Mouse (Mus musculus) MEL (cell line): Measurements from ENCODE around the gene E330009J07Rik. TPM values are rescaled to one million over a fixed set of nuclear protein-coding genes. Genes with fewer than 3 reads are reported as not detected.

Experiments
- DNase-seq: peaks from one replicate; pipeline ENCODE4 v3.0.0; 2011; ENCODE audit warnings: low read depth, low spot score
- H3K27ac ChIP-seq: 2 replicates; pipeline ENCODE4 v1.5.1; 2012; ENCODE audit warnings: low read depth, mild to moderate bottlenecking, control low read depth, low read length, moderate library complexity; ENCODE audit not compliant: control insufficient read depth
- H3K27me3 ChIP-seq, 2 experiments: fragments of 150-350 bp in 1 of 2; sonication (generic) in 1 of 2; 2 replicates each; pipeline ENCODE4 v1.6.1; 2012; ENCODE audit warnings: low read length in 2 of 2, mild to moderate bottlenecking in 2 of 2, improper control_type of control experiment in 1 of 2, moderate library complexity in 1 of 2; ENCODE audit not compliant: insufficient read depth in 2 of 2, control insufficient read depth in 1 of 2
- H3K36me3 ChIP-seq, 2 experiments: 2 replicates each; pipeline ENCODE4 v1.6.1; 2012 to 2014; ENCODE audit warnings: low read length in 2 of 2, improper control_type of control experiment in 1 of 2, inconsistent platforms in 1 of 2, mild to moderate bottlenecking in 1 of 2; ENCODE audit not compliant: insufficient read depth in 2 of 2, control insufficient read depth in 1 of 2
- H3K4me1 ChIP-seq, 2 experiments: fragments of 150-350 bp in 1 of 2; sonication (generic) in 1 of 2; 2 replicates each; pipeline ENCODE4 v1.6.1; 2012; ENCODE audit warnings: low read length in 2 of 2, improper control_type of control experiment in 1 of 2, mild to moderate bottlenecking in 1 of 2; ENCODE audit not compliant: insufficient read depth in 2 of 2, control insufficient read depth in 1 of 2
- H3K4me3 ChIP-seq, 2 experiments: fragments of 150-350 bp in 1 of 2; sonication (generic) in 1 of 2; 2 replicates each; pipeline ENCODE4 v1.5.1; 2012; ENCODE audit warnings: low read depth in 2 of 2, low read length in 2 of 2, mild to moderate bottlenecking in 2 of 2, moderate library complexity in 2 of 2, control low read depth in 1 of 2, improper control_type of control experiment in 1 of 2; ENCODE audit not compliant: control insufficient read depth in 1 of 2, insufficient read depth in 1 of 2
- H3K79me2 ChIP-seq: 2 replicates; pipeline ENCODE4 v1.6.1; 2012; ENCODE audit warnings: mild to moderate bottlenecking, low read length, moderate library complexity; ENCODE audit not compliant: control insufficient read depth, poor library complexity, insufficient read depth
- H3K9ac ChIP-seq: 2 replicates; pipeline ENCODE4 v1.6.1; 2012; ENCODE audit warnings: low read depth, mild to moderate bottlenecking, control low read depth, low read length, moderate library complexity; ENCODE audit not compliant: control insufficient read depth, poor library complexity, severe bottlenecking
- H3K9me3 ChIP-seq: fragments of 150-350 bp; sonication (generic); replicated peaks from 2 replicates; pipeline ENCODE4 v1.6.1; 2012; ENCODE audit warnings: mild to moderate bottlenecking, low read length, improper control_type of control experiment, moderate library complexity; ENCODE audit not compliant: insufficient read depth
- BHLHE40 ChIP-seq: IDR thresholded peaks from 2 replicates; pipeline ENCODE4 v1.6.1; 2012; ENCODE audit warnings: low read depth, mild to moderate bottlenecking, inconsistent platforms, low read length, improper control_type of control experiment, borderline replicate concordance
- CHD1 ChIP-seq: IDR thresholded peaks from 2 replicates; pipeline ENCODE4 v1.6.1; 2012; ENCODE audit warnings: low read depth, mild to moderate bottlenecking, inconsistent platforms, low read length, improper control_type of control experiment
- E2F4 ChIP-seq: IDR thresholded peaks from 2 replicates; pipeline ENCODE4 v1.6.1; 2011; ENCODE audit warnings: low read depth, low read length, improper control_type of control experiment, borderline replicate concordance
- ETS1 ChIP-seq: IDR thresholded peaks from 2 replicates; pipeline ENCODE4 v1.6.1; 2012; ENCODE audit warnings: low read depth, mild to moderate bottlenecking, inconsistent platforms, low read length, improper control_type of control experiment, moderate library complexity
- JUND ChIP-seq: IDR thresholded peaks from 2 replicates; pipeline ENCODE4 v1.6.1; 2011; ENCODE audit warnings: low read depth, mild to moderate bottlenecking, improper control_type of control experiment, low read length
- KAT2A ChIP-seq: conservative IDR thresholded peaks from 2 replicates; pipeline ENCODE4 v1.6.1; 2012; ENCODE audit warnings: low read depth, low read length, improper control_type of control experiment, inconsistent platforms
- MAX ChIP-seq: IDR thresholded peaks from 2 replicates; pipeline ENCODE4 v1.6.1; 2011; ENCODE audit warnings: low read length, improper control_type of control experiment
- MAZ ChIP-seq: IDR thresholded peaks from 2 replicates; pipeline ENCODE4 v1.6.1; 2012; ENCODE audit warnings: low read depth, mild to moderate bottlenecking, inconsistent platforms, low read length, improper control_type of control experiment
- MXI1 ChIP-seq: IDR thresholded peaks from 2 replicates; pipeline ENCODE4 v1.6.1; 2011; ENCODE audit warnings: mild to moderate bottlenecking, low read depth, low read length, improper control_type of control experiment
- NELFE ChIP-seq: IDR thresholded peaks from 2 replicates; pipeline ENCODE4 v1.6.1; 2011; ENCODE audit warnings: low read depth, low read length, improper control_type of control experiment
- NRF1 ChIP-seq: IDR thresholded peaks from 2 replicates; pipeline ENCODE4 v1.6.1; 2014; ENCODE audit warnings: low read depth, mild to moderate bottlenecking, inconsistent platforms, low read length, improper control_type of control experiment, moderate library complexity; ENCODE audit not compliant: poor library complexity, insufficient read depth, severe bottlenecking
- POLR2A ChIP-seq, 2 experiments: IDR thresholded peaks; 2 replicates each; pipeline ENCODE4 v1.6.1; 2011 to 2012; ENCODE audit warnings: low read length in 2 of 2, mild to moderate bottlenecking in 2 of 2, control low read depth in 1 of 2, improper control_type of control experiment in 1 of 2, low read depth in 1 of 2, moderate library complexity in 1 of 2; ENCODE audit not compliant: control insufficient read depth in 1 of 2, insufficient read depth in 1 of 2, poor library complexity in 1 of 2
- POLR2AphosphoS2 ChIP-seq: IDR thresholded peaks from 2 replicates; pipeline ENCODE4 v1.6.1; 2011; ENCODE audit warnings: low read length, improper control_type of control experiment
- RAD21 ChIP-seq: IDR thresholded peaks from 2 replicates; pipeline ENCODE4 v1.6.1; 2011; ENCODE audit warnings: mild to moderate bottlenecking, low read depth, low read length, improper control_type of control experiment
- RCOR1 ChIP-seq: IDR thresholded peaks from 2 replicates; pipeline ENCODE4 v1.6.1; 2012; ENCODE audit warnings: low read depth, mild to moderate bottlenecking, inconsistent platforms, low read length, improper control_type of control experiment
- SIN3A ChIP-seq: IDR thresholded peaks from 2 replicates; pipeline ENCODE4 v1.6.1; 2012; ENCODE audit warnings: low read length, improper control_type of control experiment, inconsistent platforms
- SMC3 ChIP-seq: IDR thresholded peaks from 2 replicates; pipeline ENCODE4 v1.6.1; 2011; ENCODE audit warnings: low read depth, low read length, improper control_type of control experiment
- TAL1 ChIP-seq: IDR thresholded peaks from 2 replicates; pipeline ENCODE4 v1.6.1; 2012; ENCODE audit warnings: mild to moderate bottlenecking, inconsistent platforms, low read length, moderate library complexity, mixed read lengths
- TBP ChIP-seq: IDR thresholded peaks from 2 replicates; pipeline ENCODE4 v1.8.0; 2011; ENCODE audit warnings: low read depth, low read length, improper control_type of control experiment
- TCF12 ChIP-seq: IDR thresholded peaks from 2 replicates; pipeline ENCODE4 v1.6.1; 2014; ENCODE audit warnings: low read depth, mild to moderate bottlenecking, inconsistent platforms, low read length, improper control_type of control experiment, moderate library complexity
- USF1 ChIP-seq: IDR thresholded peaks from 2 replicates; pipeline ENCODE4 v1.6.1; 2014; ENCODE audit warnings: low read depth, mild to moderate bottlenecking, inconsistent platforms, low read length, improper control_type of control experiment, moderate library complexity
- USF2 ChIP-seq, 2 experiments: IDR thresholded peaks; 2 replicates each; pipeline ENCODE4 v1.6.1; 2011 to 2012; ENCODE audit warnings: improper control_type of control experiment in 2 of 2, low read length in 2 of 2, borderline replicate concordance in 1 of 2, inconsistent platforms in 1 of 2, low read depth in 1 of 2, mild to moderate bottlenecking in 1 of 2; ENCODE audit not compliant: insufficient read depth in 1 of 2
- ZKSCAN1 ChIP-seq: IDR thresholded peaks from 2 replicates; pipeline ENCODE4 v1.6.1; 2012; ENCODE audit warnings: low read depth, mild to moderate bottlenecking, inconsistent platforms, low read length, improper control_type of control experiment, moderate library complexity
- polyA plus RNA-seq, 2 experiments: library from polyadenylated mRNA; stranded (reverse) in 1 of 2; unstranded in 1 of 2; fragments of >175 nt in 1 of 2; fragments of >200 nt in 1 of 2; gene quantifications; 2 replicates each; pipeline versions ENCODE4 v1.2.1 to v1.2.4; 2012; ENCODE audit warnings: low replicate concordance in 2 of 2, low read depth in 1 of 2; ENCODE audit not compliant: insufficient read length in 2 of 2, insufficient read depth in 1 of 2, missing spikeins in 1 of 2
- total RNA-seq: library from RNA; depleted of rRNA; stranded (reverse); fragments of 300-350 nt; gene quantifications from 2 replicates; pipeline ENCODE4 v1.2.3, GENCODE M21; 2012

The E330009J07Rik gene
- total and polyA plus RNA-seq, 3 experiments = 5.9 to 6.4 TPM; not detected in 1

GRCm38 (mm10) chr6:40432346-40433275 lies 3.3 kb downstream of the E330009J07Rik start:
- Histone ChIP-seq H3K9me3 (no peaks in the 10 kb centered on the region), H3K27me3 (peaks cover 1 to 3% of the 10 kb centered on the region in 2 experiments; a peak in 1 of 4 replicates), H3K4me3 (no peak overlapping the region), H3K79me2 (no peaks in the 10 kb centered on the region; the same call in 1 of the 2 replicates), H3K9ac (no peak overlapping the region), H3K36me3 (peaks cover 0 to 14% of the 10 kb centered on the region in 2 experiments; a peak in 2 of 4 replicates), H3K27ac (no peak overlapping the region), H3K4me1 (peaks cover 0 to 13% of the 10 kb centered on the region in 2 experiments; a peak in 3 of 4 replicates)
- no peak for TF ChIP-seq E2F4
- TF ChIP-seq SIN3A = no peak
- TF ChIP-seq RAD21 = no peak
- TF ChIP-seq JUND = no peak
- no peak for TF ChIP-seq MXI1
- TF ChIP-seq RCOR1 = no peak
- no peak for TF ChIP-seq KAT2A
- TF ChIP-seq CHD1 = no peak
- TF ChIP-seq MAZ = no peak
- TF ChIP-seq USF2 (IDR thresholded peaks at IDR 0.05; ENCODE audit: borderline replicate concordance in 1 of 2, insufficient read depth in 1 of 2, low read depth in 1 of 2, low read length in 2 of 2) = no peak
- no peak for DNase-seq

- H3K4me1 ChIP-seq = peaks cover 0 to 13% of the 10 kb centered on the region in 2 experiments; a peak in 3 of 4 replicates
- H3K27ac ChIP-seq = no peak overlapping the region
- H3K9ac ChIP-seq = no peak overlapping the region
- TF ChIP-seq KAT2A (no peak), MAZ (no peak), POLR2AphosphoS2 (no peak), NELFE (no peak), RCOR1 (no peak), TAL1 (no peak), MAX (no peak), USF1 (no peak), MXI1 (no peak), POLR2A (IDR thresholded peaks at IDR 0.05; ENCODE audit: control insufficient read depth in 1 of 2, insufficient read depth in 1 of 2, low read depth in 1 of 2, low read length in 2 of 2, poor library complexity in 1 of 2) (no peak), NRF1 (no peak), TBP (no peak), SMC3 (no peak), ZKSCAN1 (no peak), TCF12 (no peak), BHLHE40 (no peak), SIN3A (no peak), ETS1 (no peak)
- no peaks in the 10 kb centered on the region; the same call in 1 of the 2 replicates for H3K79me2 ChIP-seq
- no peak for DNase-seq
- H3K27me3 ChIP-seq = no peaks in the 10 kb centered on the region
- H3K4me3 ChIP-seq = no peak overlapping the region
- no peaks in the 10 kb centered on the region for H3K9me3 ChIP-seq
- H3K36me3 ChIP-seq = peaks cover 0 to 14% of the 10 kb centered on the region in 2 experiments; a peak in 2 of 4 replicates
Measured at GRCm38 (mm10) chr6:40431812-40432211, 4.1 kb downstream of the E330009J07Rik start.
